Mouse (Mus musculus) testis, adult 2 months (tissue): Measurements from ENCODE around the gene Pcmt1. TPM values are rescaled to one million over a fixed set of nuclear protein-coding genes. Genes with fewer than 3 reads are reported as not detected.

ENCODE experiments used
- H3K27ac ChIP-seq: fragments of 200-500 bp; 2 replicates; pipeline ENCODE4 v1.5.1; 2012; ENCODE audit warnings: low read depth, low read length; ENCODE audit not compliant: control insufficient read depth, insufficient read depth
- H3K27me3 ChIP-seq: fragments of 200-500 bp; 2 replicates; pipeline ENCODE4 v1.6.1; 2012; ENCODE audit warnings: mild to moderate bottlenecking, low read length, moderate library complexity; ENCODE audit not compliant: control insufficient read depth, insufficient read depth
- H3K36me3 ChIP-seq: fragments of 200-500 bp; 2 replicates; pipeline ENCODE4 v1.6.1; 2012; ENCODE audit warnings: mild to moderate bottlenecking, low read length; ENCODE audit not compliant: control insufficient read depth, insufficient read depth
- H3K4me1 ChIP-seq: fragments of 200-500 bp; 2 replicates; pipeline ENCODE4 v1.6.1; 2012; ENCODE audit warnings: low read length; ENCODE audit not compliant: control insufficient read depth, insufficient read depth
- H3K4me3 ChIP-seq: fragments of 200-500 bp; 2 replicates; pipeline ENCODE4 v1.5.1; 2012; ENCODE audit warnings: low read depth, mild to moderate bottlenecking, low read length, moderate library complexity, mixed read lengths; ENCODE audit not compliant: control insufficient read depth
- CTCF ChIP-seq: fragments of 200-500 bp; IDR thresholded peaks from 2 replicates; pipeline ENCODE4 v1.5.1; 2012; ENCODE audit warnings: low read depth, mild to moderate bottlenecking, inconsistent platforms, low read length, moderate library complexity; ENCODE audit not compliant: control insufficient read depth, insufficient read depth, insufficient replicate concordance
- POLR2A ChIP-seq: fragments of 200-500 bp; IDR thresholded peaks from 2 replicates; pipeline ENCODE4 v1.6.1; 2012; ENCODE audit warnings: low read depth, mild to moderate bottlenecking, inconsistent platforms, low read length, moderate library complexity; ENCODE audit not compliant: control insufficient read depth
- polyA plus RNA-seq: library from polyadenylated mRNA; depleted of rRNA; stranded (reverse); fragments of >200 nt; gene quantifications from 2 replicates; pipeline ENCODE4 v1.2.3, GENCODE M21; 2012; rRNA removed

Pcmt1 gene
- 187 and 212 TPM in 2 replicates for polyA plus RNA-seq

DNA sequence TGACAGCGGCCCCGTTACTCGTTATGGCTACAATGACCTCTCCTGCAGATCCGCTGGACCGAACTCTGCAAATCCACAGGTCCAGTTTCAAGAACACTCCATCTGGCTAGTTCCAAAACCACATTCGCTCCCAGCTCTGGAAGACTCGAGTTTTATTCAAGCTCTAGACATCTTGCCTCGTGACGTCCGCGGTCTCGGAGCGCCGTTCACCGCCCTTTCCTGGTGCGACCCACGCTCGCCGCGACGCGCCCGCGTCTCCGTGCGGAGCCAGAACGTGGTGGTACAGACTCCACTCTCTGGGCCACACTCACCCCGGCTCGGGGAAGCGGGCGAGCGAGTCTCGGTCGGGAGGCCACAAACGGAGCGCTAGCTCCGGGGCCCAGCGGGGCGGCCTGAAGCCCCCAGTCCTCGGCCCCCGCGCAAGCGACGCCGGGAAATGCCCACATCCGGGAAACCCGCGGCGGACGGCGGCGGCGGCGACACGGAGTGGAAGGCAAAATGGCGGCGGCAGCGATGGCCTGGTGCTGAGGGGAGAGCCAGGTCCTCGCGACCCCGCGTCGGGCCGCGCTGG, at the start of gene Pcmt1, which contains the start of gene Lats1:
Gene Pcmt1, minus strand, starts transcription at position 406 of the 571 bp plus-strand sequence.
Gene Lats1, plus strand, starts transcription at position 484 of the 571 bp plus-strand sequence.
- H3K27me3 ChIP-seq: no peaks in the 10 kb centered on the region
- peak within 1 kb of the TSS; percentile 85 for H3K4me3 ChIP-seq

GRCm38 (mm10) chr10:7727011-7727410, 46.1 kb upstream of the Pcmt1 start:
- Histone ChIP-seq H3K27me3 (no peaks in the 10 kb centered on the region), H3K27ac (no peak overlapping the region), H3K4me1 (no peaks in the 10 kb centered on the region; the same call in 1 of the 2 replicates), H3K36me3 (no peaks in the 10 kb centered on the region), H3K4me3 (no peak overlapping the region)
- TF ChIP-seq POLR2A (no peak), CTCF (no peak)

More for the DNA sequence above, at the start of gene Pcmt1, which contains the start of gene Lats1:
- TF ChIP-seq CTCF (no peak), POLR2A (peak; percentile 87)
- H3K4me1 ChIP-seq: peaks cover 4% of the 10 kb centered on the region
- peaks cover 2% of the 10 kb centered on the region; the same call in 1 of the 2 replicates for H3K36me3 ChIP-seq
- peak within 1 kb of the TSS; percentile 93 for H3K27ac ChIP-seq

DNA sequence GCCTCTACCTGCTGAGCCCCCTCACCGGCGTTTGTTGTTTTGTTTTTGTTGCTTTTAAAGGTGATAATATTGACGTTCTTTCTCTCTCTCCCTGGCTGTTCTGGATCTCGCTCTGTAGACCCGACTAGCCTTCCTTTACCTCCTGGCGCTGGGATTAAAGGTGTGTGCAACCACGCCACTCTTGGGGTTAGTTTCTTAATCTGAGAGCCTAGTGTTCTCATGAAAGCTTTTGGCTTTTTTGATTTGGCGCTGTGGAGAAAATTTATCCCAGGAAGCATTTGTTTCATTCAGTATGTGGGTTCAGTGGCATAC, 45.5 kb upstream of the Pcmt1 start:
- Histone ChIP-seq H3K4me1 (no peaks in the 10 kb centered on the region; the same call in 1 of the 2 replicates), H3K4me3 (peak overlapping the region; percentile 99), H3K27me3 (no peaks in the 10 kb centered on the region), H3K36me3 (no peaks in the 10 kb centered on the region), H3K27ac (peak overlapping the region; percentile 90; the same call in 1 of the 2 replicates)
- TF ChIP-seq CTCF (no peak), POLR2A (no peak)

- peak; percentile 61 for TF ChIP-seq POLR2A
- TF ChIP-seq CTCF: no peak
- Histone ChIP-seq H3K4me1 (no peaks in the 10 kb centered on the region; the same call in 1 of the 2 replicates), H3K4me3 (peak within 1 kb of the TSS; percentile 99), H3K36me3 (no peaks in the 10 kb centered on the region), H3K27me3 (no peaks in the 10 kb centered on the region), H3K27ac (peak within 1 kb of the TSS; percentile 90)
These were observed 45.0 kb upstream of the Pcmt1 start, which contains the start of gene Katna1 for GRCm38 (mm10) chr10:7725751-7726500. Gene Katna1 (plus strand): TSS chr10:7726000.

DNA sequence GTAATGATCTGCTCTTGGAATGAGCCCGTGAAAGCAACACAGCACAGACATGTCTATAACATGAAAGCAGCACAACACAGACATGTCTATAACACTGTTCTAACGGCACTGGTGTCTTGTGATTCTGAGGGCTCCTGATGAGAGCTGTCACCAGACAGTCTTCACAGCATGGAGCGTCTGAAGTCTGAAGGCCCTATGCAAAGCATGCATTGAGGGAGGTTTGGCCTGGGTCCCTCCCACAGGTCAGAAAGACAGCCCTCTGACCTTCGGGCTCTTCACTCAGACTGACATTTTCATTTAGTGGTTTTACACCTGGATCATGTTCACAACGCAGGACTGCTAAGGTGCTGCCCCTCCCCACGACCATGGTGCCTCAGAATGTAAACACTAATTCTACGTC, 34.1 kb upstream of the Pcmt1 start:
- peaks cover 2% of the 10 kb centered on the region for H3K36me3 ChIP-seq

GRCm38 (mm10) chr10:7712506-7712905, 31.6 kb upstream of the Pcmt1 start:
- no peak overlapping the region for H3K4me3 ChIP-seq
- peaks cover 2% of the 10 kb centered on the region for H3K36me3 ChIP-seq
- H3K27me3 ChIP-seq: no peaks in the 10 kb centered on the region
- H3K27ac ChIP-seq: no peak overlapping the region
- no peaks in the 10 kb centered on the region for H3K4me1 ChIP-seq
- no peak for TF ChIP-seq POLR2A
- no peak for TF ChIP-seq CTCF

More for the DNA sequence above, 34.1 kb upstream of the Pcmt1 start:
- H3K4me1 ChIP-seq: no peaks in the 10 kb centered on the region
- H3K27ac ChIP-seq: no peak overlapping the region
- TF ChIP-seq POLR2A (no peak), CTCF (no peak)
- no peaks in the 10 kb centered on the region for H3K27me3 ChIP-seq
- H3K4me3 ChIP-seq: no peak overlapping the region

GRCm38 (mm10) chr10:7710121-7710520, 29.2 kb upstream of the Pcmt1 start:
- H3K27ac ChIP-seq: no peak overlapping the region
- H3K4me3 ChIP-seq: no peak overlapping the region
- no peaks in the 10 kb centered on the region for H3K27me3 ChIP-seq
- TF ChIP-seq POLR2A: no peak
- TF ChIP-seq CTCF: no peak
- H3K36me3 ChIP-seq: peaks cover 2% of the 10 kb centered on the region
- H3K4me1 ChIP-seq: no peaks in the 10 kb centered on the region
